Mouse (Mus musculus): ENCODE measurements at regions not wholly inside any gene's neighbourhood (a gene's known extent, or its start where the extent isn't known, plus 50 kb on each side); places are given as distances from the start of the nearest gene placed in this dataset.
"Not testable (repeated sequence)": the region's sequence is repeated elsewhere in the genome, so short reads cannot be mapped to it uniquely, and the experiment has no call there.

DNA sequence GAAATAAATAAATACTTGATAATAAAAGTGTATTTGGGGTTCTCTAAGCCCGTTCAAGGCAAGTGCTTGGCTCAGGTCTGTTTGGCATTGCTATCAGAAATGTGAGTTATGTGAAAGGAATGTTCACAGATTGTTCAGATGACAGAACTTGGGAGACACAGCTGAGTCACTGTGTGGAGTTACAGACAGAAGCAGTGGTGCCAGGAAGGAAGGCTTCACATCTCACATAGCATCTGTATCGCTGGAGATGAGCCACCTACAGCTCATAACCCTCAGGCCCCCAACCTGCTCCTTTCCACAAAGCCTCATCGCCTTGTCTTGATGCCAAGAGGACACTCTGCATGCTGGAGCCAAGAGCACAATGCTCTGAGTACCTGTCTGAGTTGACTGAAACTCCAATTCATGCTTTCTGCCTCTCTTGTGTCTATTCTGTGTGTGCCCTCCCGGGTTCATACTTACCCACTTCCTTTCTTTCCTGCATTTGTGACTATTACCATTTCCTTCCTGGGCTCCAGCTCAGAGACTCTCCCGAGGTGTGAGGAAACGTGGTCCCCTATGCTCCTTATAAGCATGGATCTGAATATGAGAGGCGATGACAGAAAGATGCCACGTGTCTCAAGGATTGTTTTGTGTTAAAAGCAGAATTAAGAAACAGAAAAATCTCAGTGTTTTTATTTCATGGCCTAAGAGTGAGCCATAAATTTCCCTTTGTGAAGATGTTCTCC is 79.6 kb downstream of the Cd24a start:
- Histone ChIP-seq H3K4me1 (no peaks in the 10 kb centered on the region), H3K4me2 (replicated peaks) (no peak overlapping the region), H3K4me3 (no peak overlapping the region), H3K27me3 (no peaks in the 10 kb centered on the region), H3K9ac (replicated peaks) (no peak overlapping the region), H3K27ac (replicated peaks) (no peak overlapping the region), H3K36me3 (no peaks in the 10 kb centered on the region), H3K9me3 (no peaks in the 10 kb centered on the region)
- no peak for ATAC-seq (replicated peaks)
- 90% methylated on average over 8 of the region's 8 CpGs for WGBS

DNA sequence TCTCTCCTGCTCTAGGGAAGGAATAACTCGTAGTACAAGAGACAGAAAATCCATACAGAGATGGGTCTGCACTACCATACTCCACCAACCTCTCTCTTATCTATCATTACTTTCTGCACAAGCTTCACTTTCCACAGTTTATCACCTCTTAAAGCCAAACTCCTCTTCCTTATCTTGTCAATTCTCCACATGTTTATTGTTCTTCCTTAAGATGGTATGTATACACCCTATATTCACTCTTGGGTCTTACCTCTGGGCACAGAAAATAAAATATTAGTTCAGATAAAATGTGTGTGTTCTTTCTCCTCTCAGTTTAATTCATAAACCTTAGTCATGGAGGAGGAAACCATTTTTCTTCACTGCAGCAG is 80.1 kb downstream of the Cd24a start:
- Histone ChIP-seq H3K9ac (replicated peaks) (no peak overlapping the region), H3K36me3 (no peaks in the 10 kb centered on the region), H3K27ac (replicated peaks) (no peak overlapping the region), H3K9me3 (no peaks in the 10 kb centered on the region), H3K27me3 (no peaks in the 10 kb centered on the region), H3K4me1 (no peaks in the 10 kb centered on the region), H3K4me2 (replicated peaks) (no peak overlapping the region), H3K4me3 (no peak overlapping the region)
- no peak for ATAC-seq (replicated peaks)
- WGBS, result 86% methylated on average over 1 of the region's 1 CpGs

DNA sequence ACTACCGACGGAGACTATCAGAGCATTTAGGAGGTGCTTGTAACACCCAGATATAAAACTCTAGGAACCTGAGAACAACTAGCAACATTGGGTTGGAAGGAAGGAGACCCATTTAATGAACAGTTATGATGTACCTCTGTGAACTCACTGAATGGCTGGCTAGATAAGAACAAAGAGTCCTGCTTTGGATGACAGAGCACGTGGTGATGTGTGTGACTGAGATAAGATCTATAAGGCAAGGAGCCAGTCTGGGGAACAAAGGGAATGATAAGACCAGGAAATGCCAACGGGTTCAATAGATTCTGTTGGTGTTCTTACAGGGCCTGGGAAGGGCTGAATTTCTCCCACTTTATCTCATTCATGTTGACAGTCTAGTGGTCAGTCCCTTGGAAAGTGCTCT is 86.8 kb downstream of the Cd24a start:
- H3K36me3 ChIP-seq, result no peaks in the 10 kb centered on the region
- H3K27ac ChIP-seq (replicated peaks), result no peak overlapping the region
- WGBS, result 85% methylated on average over 4 of the region's 4 CpGs
- no peak for ATAC-seq (replicated peaks)
- H3K9ac ChIP-seq (replicated peaks), result no peak overlapping the region
- H3K27me3 ChIP-seq, result no peaks in the 10 kb centered on the region
- H3K9me3 ChIP-seq, result no peaks in the 10 kb centered on the region
- no peak overlapping the region for H3K4me2 ChIP-seq (replicated peaks)
- no peaks in the 10 kb centered on the region for H3K4me1 ChIP-seq
- H3K4me3 ChIP-seq, result no peak overlapping the region

DNA sequence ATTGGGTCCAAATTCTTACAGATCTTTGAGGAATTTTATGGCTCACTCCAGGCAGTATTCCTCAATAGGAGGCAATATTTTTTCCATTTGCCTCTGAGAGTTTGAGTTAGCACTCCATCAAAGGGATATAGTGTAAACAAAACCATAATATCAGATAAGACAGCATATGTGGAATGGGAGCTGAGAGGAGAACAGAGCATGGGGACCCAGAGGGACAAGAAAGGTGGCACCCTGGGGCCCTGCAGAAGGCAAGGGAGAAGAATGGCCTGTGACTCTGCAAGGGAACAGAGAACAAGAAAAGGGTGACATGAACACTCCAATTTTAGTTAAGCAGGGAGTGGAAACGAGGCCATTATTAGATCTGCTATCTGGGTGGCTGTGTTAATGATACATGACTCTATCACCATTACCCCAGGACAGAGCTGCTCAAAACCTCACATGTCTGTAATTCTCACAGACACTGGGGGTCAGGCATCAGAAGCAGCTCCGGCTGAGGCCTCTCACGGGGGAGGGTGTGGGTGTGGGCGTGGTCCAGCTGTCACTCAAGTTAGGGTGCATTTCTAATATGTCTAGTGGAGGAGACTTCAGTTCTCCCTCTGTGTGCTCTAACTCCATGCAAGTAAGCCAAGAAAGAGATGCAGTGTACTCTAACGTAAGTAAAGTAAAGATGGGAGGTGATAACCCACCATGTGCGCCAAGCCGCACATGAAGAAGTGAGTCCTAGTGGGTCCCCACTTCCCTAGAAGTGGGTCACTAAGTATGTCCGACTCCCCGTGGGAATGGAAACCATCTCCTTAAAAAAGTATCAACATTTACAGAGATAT is 88.4 kb downstream of the Cd24a start:
- Histone ChIP-seq H3K9me3 (no peaks in the 10 kb centered on the region), H3K27ac (replicated peaks) (no peak overlapping the region), H3K4me1 (no peaks in the 10 kb centered on the region), H3K27me3 (no peaks in the 10 kb centered on the region), H3K4me2 (replicated peaks) (no peak overlapping the region), H3K9ac (replicated peaks) (no peak overlapping the region), H3K4me3 (no peak overlapping the region), H3K36me3 (no peaks in the 10 kb centered on the region)
- no peak for ATAC-seq (replicated peaks)
- 76% methylated on average over 9 of the region's 9 CpGs for WGBS

DNA sequence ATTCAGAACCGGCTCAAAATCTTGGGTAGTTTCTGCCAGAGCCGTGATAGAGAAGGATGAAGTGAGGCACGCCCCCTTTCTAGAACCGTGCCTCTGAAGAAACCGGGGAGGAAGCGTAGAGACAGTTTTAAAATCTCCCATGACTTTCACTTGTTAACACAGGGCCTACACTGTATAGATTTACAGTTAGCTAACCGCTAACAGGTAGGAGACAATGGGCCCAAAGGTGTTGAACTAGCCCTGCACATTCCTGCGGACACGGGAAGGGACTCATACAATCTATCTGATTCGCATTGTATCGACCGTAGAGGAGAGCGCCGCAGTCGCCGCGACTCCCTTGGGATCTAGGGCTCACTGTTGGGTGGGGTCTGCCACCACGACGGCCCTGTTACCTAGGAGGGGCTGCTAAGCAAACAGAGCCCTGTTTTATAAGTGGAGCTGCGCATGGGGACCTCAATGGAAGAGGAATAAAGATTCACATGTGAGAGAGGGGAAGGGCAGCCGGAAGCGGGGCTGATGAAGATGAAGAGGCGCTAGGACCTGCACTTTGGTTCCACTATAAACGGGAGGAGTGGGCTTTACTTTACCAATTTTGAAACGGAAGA is 89.1 kb downstream of the Cd24a start:
- ATAC-seq (replicated peaks), result no peak
- Histone ChIP-seq H3K9ac (replicated peaks) (no peak overlapping the region), H3K4me2 (replicated peaks) (no peak overlapping the region)

DNA sequence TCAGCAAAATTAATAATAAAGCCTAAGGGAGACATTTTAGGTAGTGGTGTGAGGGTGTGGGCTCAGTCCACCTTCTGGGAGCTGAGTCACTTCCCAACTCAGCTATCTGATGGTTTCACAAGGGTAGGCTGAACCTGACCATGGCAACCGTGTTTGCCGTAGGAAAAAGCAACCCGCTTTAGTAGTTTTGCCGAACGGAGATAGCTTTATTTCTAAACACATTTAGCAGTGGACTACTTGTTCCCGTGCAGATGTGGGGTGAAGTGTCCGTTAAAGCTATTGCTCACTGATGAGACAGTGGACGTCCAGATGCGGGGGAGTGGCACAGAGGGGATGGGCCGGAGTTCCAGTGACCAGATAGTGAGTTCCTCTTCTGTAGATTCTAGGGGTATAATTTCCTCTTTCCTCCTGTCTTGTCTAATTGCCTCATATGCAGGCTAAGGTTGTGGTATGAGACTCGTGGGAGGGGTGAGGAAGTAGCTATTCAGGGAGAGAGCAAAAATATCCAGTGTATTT is 89.7 kb downstream of the Cd24a start:
- H3K4me1 ChIP-seq, result no peaks in the 10 kb centered on the region
- no peak overlapping the region for H3K9ac ChIP-seq (replicated peaks)
- no peaks in the 10 kb centered on the region for H3K9me3 ChIP-seq
- H3K27ac ChIP-seq (replicated peaks), result no peak overlapping the region
- ATAC-seq (replicated peaks), result no peak
- H3K4me2 ChIP-seq (replicated peaks), result no peak overlapping the region
- H3K36me3 ChIP-seq, result no peaks in the 10 kb centered on the region
- 85% methylated on average over 11 of the region's 11 CpGs for WGBS
- no peaks in the 10 kb centered on the region for H3K27me3 ChIP-seq
- no peak overlapping the region for H3K4me3 ChIP-seq

More for the DNA sequence above, 89.1 kb downstream of the Cd24a start:
- 64% methylated on average over 25 of the region's 25 CpGs for WGBS
- Histone ChIP-seq H3K9me3 (no peaks in the 10 kb centered on the region), H3K4me3 (no peak overlapping the region), H3K4me1 (no peaks in the 10 kb centered on the region), H3K27me3 (no peaks in the 10 kb centered on the region), H3K27ac (replicated peaks) (no peak overlapping the region), H3K36me3 (no peaks in the 10 kb centered on the region)

DNA sequence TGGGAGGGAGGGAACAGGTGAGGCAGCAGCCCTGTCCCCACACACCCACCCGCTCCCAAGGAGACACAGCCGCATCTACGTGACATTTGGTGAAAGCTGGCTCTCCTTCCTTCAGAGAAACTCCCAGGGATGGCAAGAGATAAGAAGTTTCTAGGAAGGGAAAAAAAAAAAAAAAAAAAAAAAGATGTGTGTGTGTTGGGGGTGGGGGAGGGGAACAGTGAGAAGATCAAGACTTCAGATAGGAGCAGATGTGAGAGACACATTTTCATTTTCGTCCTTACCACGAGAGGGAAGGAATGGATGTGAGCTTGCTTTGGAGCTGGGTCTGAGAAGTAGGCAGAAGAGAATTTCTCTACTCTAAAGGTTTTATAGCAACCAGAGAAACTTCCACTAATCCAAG is 91.4 kb downstream of the Cd24a start:
- H3K4me2 ChIP-seq (replicated peaks), result no peak overlapping the region
- no peak overlapping the region for H3K9ac ChIP-seq (replicated peaks)
- no peaks in the 10 kb centered on the region for H3K9me3 ChIP-seq
- no peaks in the 10 kb centered on the region for H3K36me3 ChIP-seq
- ATAC-seq (replicated peaks), result no peak
- 73% methylated on average over 5 of the region's 5 CpGs for WGBS
- H3K4me1 ChIP-seq, result no peaks in the 10 kb centered on the region
- no peaks in the 10 kb centered on the region for H3K27me3 ChIP-seq
- H3K27ac ChIP-seq (replicated peaks), result no peak overlapping the region
- no peak overlapping the region for H3K4me3 ChIP-seq

DNA sequence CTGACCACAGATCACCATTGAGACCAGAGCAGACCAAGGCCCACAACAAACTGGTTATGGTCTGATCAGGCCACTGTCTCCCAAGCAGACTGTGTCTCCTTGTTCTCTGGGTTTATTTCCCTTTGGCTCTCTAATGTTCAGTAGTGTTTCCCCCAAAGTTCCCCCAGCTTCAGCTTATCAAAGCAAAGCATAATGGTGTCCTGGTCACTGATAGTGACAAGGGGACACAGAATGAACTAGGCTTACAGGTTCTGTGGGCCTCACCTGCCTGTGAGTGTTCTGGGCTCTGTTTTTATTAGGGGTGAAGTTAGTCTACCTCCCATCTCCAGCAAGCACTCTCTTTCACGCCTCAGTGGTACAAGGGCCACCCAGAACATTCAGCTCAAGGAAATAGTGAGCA is 92.7 kb downstream of the Cd24a start:
- WGBS, result 77% methylated on average over 1 of the region's 1 CpGs
- no peak for ATAC-seq (replicated peaks)
- H3K4me2 ChIP-seq (replicated peaks), result no peak overlapping the region
- H3K36me3 ChIP-seq, result no peaks in the 10 kb centered on the region
- no peaks in the 10 kb centered on the region for H3K9me3 ChIP-seq
- no peak overlapping the region for H3K27ac ChIP-seq (replicated peaks)
- no peak overlapping the region for H3K9ac ChIP-seq (replicated peaks)
- no peaks in the 10 kb centered on the region for H3K27me3 ChIP-seq
- H3K4me1 ChIP-seq, result no peaks in the 10 kb centered on the region
- H3K4me3 ChIP-seq, result no peak overlapping the region

DNA sequence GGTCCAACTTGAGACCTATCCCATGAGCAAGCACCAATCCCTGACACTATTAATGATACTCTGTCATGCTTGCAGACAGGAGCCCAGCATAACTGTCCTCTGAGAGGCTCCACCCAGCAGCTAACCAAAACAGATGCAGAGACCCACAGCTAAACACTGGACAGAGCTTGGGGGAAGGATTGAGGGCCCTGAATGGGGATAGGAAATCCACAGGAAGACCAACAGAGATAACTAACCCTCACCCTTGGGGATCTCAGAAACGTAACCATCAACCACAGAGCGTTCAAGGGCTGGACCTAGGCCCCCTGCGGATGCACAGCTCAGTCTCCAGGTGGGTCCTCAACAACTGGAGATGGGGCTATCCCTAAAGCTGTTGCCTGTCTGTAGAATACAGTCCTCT is 93.7 kb downstream of the Cd24a start:
- Histone ChIP-seq H3K9me3 (no peaks in the 10 kb centered on the region), H3K36me3 (no peaks in the 10 kb centered on the region), H3K4me2 (replicated peaks) (no peak overlapping the region), H3K27me3 (no peaks in the 10 kb centered on the region), H3K4me3 (no peak overlapping the region), H3K27ac (replicated peaks) (no peak overlapping the region), H3K4me1 (no peaks in the 10 kb centered on the region), H3K9ac (replicated peaks) (no peak overlapping the region)
- 79% methylated on average over 3 of the region's 3 CpGs for WGBS
- no peak for ATAC-seq (replicated peaks)

DNA sequence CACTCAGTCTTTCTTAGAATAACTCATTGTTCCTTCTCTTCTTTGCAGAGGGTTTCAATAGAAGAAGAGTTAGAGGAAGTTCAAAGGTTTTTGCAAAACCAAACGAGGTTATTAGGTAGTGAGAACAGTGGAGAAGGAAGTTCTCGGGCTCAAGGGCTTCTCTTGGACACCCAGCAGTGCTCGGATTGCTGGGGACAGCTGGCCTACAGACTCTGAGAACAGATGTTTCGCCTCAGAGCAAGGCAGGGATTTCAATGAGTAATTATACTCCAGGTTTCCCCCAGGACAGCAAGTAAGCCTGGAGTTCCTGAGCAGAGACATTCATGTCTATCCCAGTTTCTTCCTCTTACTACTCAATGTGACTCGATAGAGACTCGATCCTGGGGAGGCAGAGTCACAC is 94.4 kb downstream of the Cd24a start:
- 53% methylated on average over 6 of the region's 6 CpGs for WGBS
- Histone ChIP-seq H3K4me2 (replicated peaks) (no peak overlapping the region), H3K4me3 (no peak overlapping the region), H3K9me3 (no peaks in the 10 kb centered on the region), H3K27me3 (no peaks in the 10 kb centered on the region), H3K27ac (replicated peaks) (no peak overlapping the region), H3K36me3 (no peaks in the 10 kb centered on the region), H3K4me1 (no peaks in the 10 kb centered on the region), H3K9ac (replicated peaks) (no peak overlapping the region)
- ATAC-seq (replicated peaks), result no peak

DNA sequence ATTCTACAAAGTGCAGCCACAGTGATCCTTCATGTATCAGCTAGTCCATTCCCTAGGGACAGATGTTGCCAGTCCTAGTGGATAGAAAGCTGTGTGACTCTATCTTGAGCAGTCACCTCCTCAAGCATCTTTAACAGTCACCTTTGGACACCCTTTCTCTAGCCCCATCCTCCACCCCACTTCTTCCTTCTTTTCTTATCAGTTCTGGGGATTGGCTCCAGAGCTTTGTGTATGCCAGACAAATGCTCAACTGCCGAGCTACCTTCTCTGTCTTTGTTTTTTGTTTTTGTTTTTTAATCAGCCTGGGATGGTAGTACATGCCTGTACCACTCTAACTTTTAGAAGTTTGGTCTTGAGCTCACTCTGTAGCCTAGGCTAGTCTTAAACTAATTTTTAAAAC is 96.7 kb downstream of the Cd24a start:
- WGBS, result 71% methylated on average over 1 of the region's 1 CpGs
- no peak overlapping the region for H3K9ac ChIP-seq (replicated peaks)
- H3K27me3 ChIP-seq, result no peaks in the 10 kb centered on the region
- H3K9me3 ChIP-seq, result no peaks in the 10 kb centered on the region
- H3K4me2 ChIP-seq (replicated peaks), result no peak overlapping the region
- H3K27ac ChIP-seq (replicated peaks), result no peak overlapping the region
- no peaks in the 10 kb centered on the region for H3K4me1 ChIP-seq
- no peak overlapping the region for H3K4me3 ChIP-seq
- H3K36me3 ChIP-seq, result no peaks in the 10 kb centered on the region
- ATAC-seq (replicated peaks), result no peak

DNA sequence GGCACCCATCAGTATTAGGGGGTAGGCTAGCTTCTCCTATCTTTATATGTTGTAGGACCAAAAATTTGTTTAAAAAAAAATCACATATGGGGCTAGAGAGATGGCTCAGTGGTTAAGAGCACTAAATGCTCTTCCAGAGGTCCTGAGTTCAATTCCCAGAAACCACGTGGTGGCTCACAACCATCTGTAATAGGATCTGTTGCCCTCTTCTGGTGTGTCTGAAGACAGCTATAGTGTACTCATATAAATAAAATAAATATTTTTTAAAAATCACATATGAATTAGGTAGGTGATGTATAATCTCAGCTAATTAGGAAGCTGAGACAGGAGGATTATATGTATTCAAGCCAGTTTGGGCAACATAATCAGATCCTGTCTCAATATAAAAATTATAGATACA is 97.4 kb downstream of the Cd24a start:
- H3K9ac ChIP-seq (replicated peaks); H3K36me3 ChIP-seq; H3K4me2 ChIP-seq (replicated peaks); H3K9me3 ChIP-seq; H3K4me1 ChIP-seq; H3K4me3 ChIP-seq; H3K27me3 ChIP-seq; ATAC-seq (replicated peaks); H3K27ac ChIP-seq (replicated peaks): not testable (repeated sequence)
- WGBS, result 70% methylated on average over 1 of the region's 1 CpGs
